Mouse (Mus musculus) right cerebral cortex, postnatal 4 days (tissue): ENCODE data around the gene Fbxo34.
"Not testable (repeated sequence)": the region's sequence is repeated elsewhere in the genome, so short reads cannot be mapped to it uniquely, and the experiment has no call there.

ENCODE experiments used
- DNase-seq: peaks from one replicate; pipeline ENCODE4 v3.0.0-alpha.2; 2022

The Fbxo34 gene

DNA sequence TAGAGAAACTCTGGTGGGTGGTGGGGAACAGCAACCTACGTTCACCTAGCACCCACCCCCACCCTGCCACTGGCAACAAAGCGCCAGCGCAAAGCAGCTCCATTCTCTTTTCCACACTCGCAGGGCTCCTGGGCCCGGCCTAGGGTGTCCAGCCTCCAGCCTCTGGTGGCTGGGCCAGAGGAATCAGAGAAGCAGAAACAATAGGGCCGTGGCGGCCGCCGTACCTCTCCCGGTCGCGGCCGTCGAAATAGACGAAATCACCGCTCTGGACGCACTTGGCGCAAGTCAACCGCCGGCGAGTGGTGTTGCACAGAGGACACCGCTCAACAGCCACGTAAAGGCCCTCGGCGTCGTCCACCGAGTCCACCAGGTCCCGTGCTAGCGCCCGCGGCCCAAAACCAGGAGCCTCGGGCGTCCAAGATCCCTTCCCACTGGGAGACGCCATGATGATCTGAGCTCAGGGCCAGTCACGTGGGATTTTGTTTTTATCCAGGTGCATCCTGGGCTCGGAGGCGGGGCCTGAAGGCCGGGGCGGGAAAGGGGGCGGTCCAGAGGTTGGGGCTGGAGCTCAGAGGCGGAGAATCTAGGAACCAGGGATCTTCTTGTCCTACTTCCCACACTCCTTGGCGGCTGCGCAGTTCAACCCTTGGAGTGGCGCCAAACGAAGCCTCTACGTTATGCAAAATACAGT is 117.9 kb downstream of the Fbxo34 start:
- DNase-seq: peak; percentile 97

DNA sequence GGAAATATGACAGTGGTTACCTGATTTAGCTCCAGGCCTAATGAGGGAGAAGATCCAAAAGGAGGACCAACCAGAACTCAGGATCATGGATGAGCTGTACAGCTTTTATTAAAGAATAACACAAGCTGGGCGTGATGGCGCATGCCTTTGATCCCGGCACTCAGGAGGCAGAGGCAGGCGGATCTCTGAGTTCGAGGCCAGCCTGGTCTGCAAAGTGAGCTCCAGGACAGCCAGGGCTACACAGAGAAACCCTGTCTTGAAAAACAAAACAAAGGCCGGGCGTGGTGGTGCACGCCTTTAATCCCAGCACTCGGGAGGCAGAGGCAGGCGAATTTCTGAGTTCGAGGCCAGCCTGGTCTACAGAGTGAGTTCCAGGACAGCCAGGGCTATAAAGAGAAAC is 120.3 kb downstream of the Fbxo34 start, which contains the start of gene Atg14:
Atg14 (minus strand) TSS at position 101 of the 400 bp plus-strand sequence.
- DNase-seq: not testable (repeated sequence)

GRCm38 (mm10) chr14:47572707-47573106 is 122.5 kb downstream of the Fbxo34 start:
- DNase-seq: no peak

GRCm38 (mm10) chr14:47574721-47575120 is 124.5 kb downstream of the Fbxo34 start:
- DNase-seq: no peak

DNA sequence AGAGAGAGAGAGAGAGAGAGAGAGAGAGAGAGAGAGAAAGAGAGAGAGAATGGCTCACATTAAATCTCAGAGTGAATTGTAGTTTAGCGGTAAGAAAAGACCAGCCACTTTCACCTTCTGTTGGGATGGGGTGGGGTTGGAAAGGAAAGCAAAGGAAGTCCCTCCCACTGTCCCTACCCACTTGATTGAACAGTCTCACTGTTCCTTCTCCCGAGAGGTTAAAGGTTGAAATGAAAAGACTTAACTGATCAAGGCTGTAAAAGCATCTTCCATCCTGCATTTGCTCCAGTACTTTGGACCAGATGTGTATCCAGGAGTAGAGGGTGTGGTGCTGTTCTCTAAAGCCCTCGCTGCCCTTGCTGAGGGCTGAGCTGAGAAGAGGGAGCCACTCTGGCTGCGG is 126.5 kb downstream of the Fbxo34 start:
- DNase-seq: no peak

DNA sequence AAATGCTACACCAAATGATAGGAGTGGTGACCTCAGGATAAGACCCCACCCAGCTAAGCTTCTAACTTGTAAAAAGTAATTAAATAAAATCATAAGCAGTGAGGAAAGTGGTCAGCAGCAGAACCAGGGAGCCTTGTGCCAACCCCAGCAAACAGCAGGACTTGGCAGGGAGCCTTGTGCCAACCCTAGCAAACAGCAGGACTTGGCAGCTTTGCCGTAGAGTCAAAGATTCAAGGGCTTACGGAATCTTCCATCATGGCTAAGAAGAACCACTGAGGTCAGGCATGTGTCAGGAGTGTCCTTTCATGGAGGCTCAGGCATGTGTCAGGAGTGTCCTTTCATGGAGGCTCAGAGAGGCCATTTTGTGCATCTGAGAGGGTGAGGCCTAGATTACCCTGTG is 127.9 kb downstream of the Fbxo34 start:
- peak; percentile 10 for DNase-seq

- DNase-seq: no peak
These were observed 131.1 kb downstream of the Fbxo34 start for GRCm38 (mm10) chr14:47581280-47581679.
